Mouse (Mus musculus) midbrain, embryonic 12.5 days (tissue): Measurements from ENCODE around the gene Ift46. TPM values are rescaled to one million over a fixed set of nuclear protein-coding genes. Genes with fewer than 3 reads are reported as not detected.

Source experiments
- ATAC-seq: fragments of 200-750 bp; cut with Nextera tagmentation; 2 replicates; pipeline ENCODE4 v1.8.0; 2017; ENCODE audit warnings: low read depth, moderate TSS enrichment, moderate library complexity; ENCODE audit not compliant: low FRiP score
- H3K27ac ChIP-seq: fragments of 300-500 bp; sonication (generic); replicated peaks from 2 replicates; pipeline ENCODE4 v1.5.1; 2016; ENCODE audit warnings: mild to moderate bottlenecking
- H3K27me3 ChIP-seq: fragments of 300-500 bp; sonication (generic); 2 replicates; pipeline ENCODE4 v1.6.1; 2016; ENCODE audit warnings: mild to moderate bottlenecking
- H3K36me3 ChIP-seq: fragments of 300-500 bp; sonication (generic); 2 replicates; pipeline ENCODE4 v1.6.1; 2016
- H3K4me1 ChIP-seq: fragments of 300-500 bp; sonication (generic); 2 replicates; pipeline ENCODE4 v1.6.1; 2016
- H3K4me2 ChIP-seq: fragments of 300-500 bp; sonication (generic); replicated peaks from 2 replicates; pipeline ENCODE4 v1.6.1; 2016; ENCODE audit warnings: mild to moderate bottlenecking, moderate library complexity
- H3K4me3 ChIP-seq: fragments of 300-500 bp; sonication (generic); 2 replicates; pipeline ENCODE4 v1.5.1; 2016; ENCODE audit warnings: mild to moderate bottlenecking
- H3K9ac ChIP-seq: fragments of 300-500 bp; sonication (generic); replicated peaks from 2 replicates; pipeline ENCODE4 v1.6.1; 2016; ENCODE audit warnings: mild to moderate bottlenecking, moderate library complexity
- H3K9me3 ChIP-seq: fragments of 300-500 bp; sonication (generic); 2 replicates; pipeline ENCODE4 v1.6.1; 2016; ENCODE audit warnings: mild to moderate bottlenecking
- WGBS: fragments of 180-500 bp; shearing (Covaris S2); methylation state at CpG from one replicate; pipeline ENCODE4 v1.1.7; 2016; 5-methylcytosine and 5-hydroxymethylcytosine counted together
- polyA plus RNA-seq: library from polyadenylated mRNA; unstranded; fragments of >200 nt; fragmentation: Nextera tagmentation; extraction: Ambion mirVana; gene quantifications from 2 replicates; pipeline ENCODE4 v1.2.1, GENCODE M21; 2016

Ift46 gene
- polyA plus RNA-seq, 1 experiment from 2014 or later = 156 TPM

DNA sequence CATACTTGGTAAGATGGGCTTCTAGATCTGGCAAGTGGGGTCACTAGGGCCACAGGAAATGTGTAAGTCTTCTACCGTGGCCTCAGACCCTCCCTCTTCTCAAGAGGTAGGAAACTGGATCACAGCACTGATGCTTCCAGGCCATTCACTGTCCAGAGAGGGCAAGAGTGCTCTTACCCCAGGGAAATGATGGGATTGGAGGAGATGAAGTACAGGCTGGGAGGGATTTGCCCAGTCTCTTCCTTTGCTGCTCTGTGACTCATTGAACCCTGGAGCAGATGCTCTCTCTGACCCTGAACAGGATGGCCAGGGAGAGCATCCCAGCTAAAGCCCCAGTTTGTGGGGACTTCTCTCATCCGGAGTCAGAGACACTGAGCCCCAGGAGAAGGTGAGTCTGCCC, 43.0 kb upstream of the Ift46 start:
- H3K36me3 ChIP-seq = no peaks in the 10 kb centered on the region
- peak overlapping the region; percentile 11; the same call in 1 of the 2 replicates for H3K27ac ChIP-seq
- no peak overlapping the region for H3K4me2 ChIP-seq
- WGBS = 43% methylated on average over 2 of the region's 2 CpGs
- H3K27me3 ChIP-seq = peaks cover 3% of the 10 kb centered on the region; the same call in 1 of the 2 replicates
- no peak overlapping the region for H3K9ac ChIP-seq
- no peaks in the 10 kb centered on the region for H3K9me3 ChIP-seq
- H3K4me3 ChIP-seq = no peak overlapping the region
- H3K4me1 ChIP-seq = peaks cover 68% of the 10 kb centered on the region
- ATAC-seq = no peak

GRCm38 (mm10) chr9:44726431-44727146, 41.1 kb upstream of the Ift46 start:
- no peak for ATAC-seq

GRCm38 (mm10) chr9:44727441-44727840, 40.3 kb upstream of the Ift46 start:
- H3K9me3 ChIP-seq = no peaks in the 10 kb centered on the region
- no peak for ATAC-seq
- no peak overlapping the region for H3K4me3 ChIP-seq
- no peak overlapping the region for H3K9ac ChIP-seq
- H3K4me2 ChIP-seq = no peak overlapping the region
- no peaks in the 10 kb centered on the region for H3K36me3 ChIP-seq
- H3K4me1 ChIP-seq = peaks cover 48% of the 10 kb centered on the region
- peaks cover 7% of the 10 kb centered on the region for H3K27me3 ChIP-seq
- 51% methylated on average over 5 of the region's 5 CpGs for WGBS
- peak overlapping the region; percentile 15; the same call in 1 of the 2 replicates for H3K27ac ChIP-seq

More at GRCm38 (mm10) chr9:44726431-44727146, 41.1 kb upstream of the Ift46 start:
- peaks cover 56% of the 10 kb centered on the region for H3K4me1 ChIP-seq
- peaks cover 3% of the 10 kb centered on the region; the same call in 1 of the 2 replicates for H3K27me3 ChIP-seq
- H3K4me2 ChIP-seq = no peak overlapping the region
- 41% methylated on average over 10 of the region's 10 CpGs for WGBS
- 0 out of 2 replicates have a peak overlapping the region, but pooled peaks have one; percentile 37 for H3K9ac ChIP-seq
- no peaks in the 10 kb centered on the region for H3K36me3 ChIP-seq
- no peak overlapping the region for H3K4me3 ChIP-seq
- no peaks in the 10 kb centered on the region for H3K9me3 ChIP-seq
- H3K27ac ChIP-seq = peak overlapping the region; percentile 49; the same call in 1 of the 2 replicates

DNA sequence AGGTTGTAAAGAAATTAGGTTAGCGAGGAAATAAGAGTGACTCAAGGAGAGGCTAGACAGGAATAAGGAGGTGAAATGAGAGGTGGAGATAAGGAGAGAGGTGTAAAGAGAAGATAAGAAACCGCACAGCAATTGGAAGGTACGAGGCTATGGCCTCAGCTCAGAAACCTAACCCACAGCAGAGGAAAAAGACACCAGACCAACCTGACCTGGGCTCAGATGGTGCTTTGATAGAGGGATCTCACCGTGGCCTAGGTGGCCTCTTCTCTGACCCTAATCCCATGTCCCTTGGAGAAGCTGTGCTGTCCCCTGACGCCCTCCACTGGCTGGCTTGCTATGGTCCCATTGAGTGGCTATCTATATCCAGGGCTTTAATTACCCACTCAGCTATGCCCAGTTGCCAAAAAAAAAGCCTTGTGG, 35.6 kb upstream of the Ift46 start:
- Histone ChIP-seq H3K4me3 (no peak overlapping the region), H3K4me2 (no peak overlapping the region), H3K4me1 (peaks cover 24% of the 10 kb centered on the region), H3K27ac (no peak overlapping the region), H3K9me3 (no peaks in the 10 kb centered on the region), H3K36me3 (no peaks in the 10 kb centered on the region), H3K27me3 (peaks cover 41% of the 10 kb centered on the region), H3K9ac (no peak overlapping the region)
- 64% methylated on average over 5 of the region's 5 CpGs for WGBS
- no peak for ATAC-seq

DNA sequence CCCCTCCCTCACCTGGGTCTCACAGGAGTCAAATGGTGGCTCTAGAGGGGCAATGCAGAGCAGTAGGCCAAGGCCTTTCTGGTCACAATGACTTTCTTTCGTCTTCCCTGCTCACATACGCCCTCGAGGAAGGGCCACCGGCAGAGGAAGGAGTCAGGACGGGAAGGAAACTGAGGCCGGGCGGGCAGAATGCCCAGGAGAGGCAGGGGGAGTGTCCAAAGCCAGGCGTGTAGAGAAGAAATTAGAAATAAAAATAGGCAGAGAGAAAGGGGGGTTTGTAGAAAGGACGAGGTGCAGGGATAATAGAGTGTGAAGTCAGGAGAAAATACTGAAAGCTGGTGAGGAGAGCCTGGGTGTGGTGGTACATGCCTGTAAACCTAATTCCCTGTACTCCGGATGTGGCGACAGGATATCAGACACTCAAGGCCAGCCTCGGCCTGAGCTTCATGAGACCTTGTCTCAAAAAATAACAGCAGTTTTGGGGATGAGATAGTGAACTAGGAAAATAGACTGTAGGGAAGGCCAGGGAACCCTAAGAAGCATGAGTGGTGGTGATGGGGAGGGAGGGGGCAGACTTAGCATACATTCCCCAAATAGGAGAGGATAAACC, 34.7 kb upstream of the Ift46 start:
- Histone ChIP-seq H3K36me3 (no peaks in the 10 kb centered on the region), H3K9me3 (no peaks in the 10 kb centered on the region), H3K4me3 (peak overlapping the region; percentile 61), H3K9ac (peak overlapping the region; percentile 68), H3K27ac (0 out of 2 replicates have a peak overlapping the region, but pooled peaks have one; percentile 42), H3K4me2 (peak overlapping the region; percentile 100), H3K4me1 (peaks cover 23% of the 10 kb centered on the region), H3K27me3 (peaks cover 41% of the 10 kb centered on the region)
- ATAC-seq = no peak
- WGBS = 56% methylated on average over 12 of the region's 12 CpGs

GRCm38 (mm10) chr9:44733671-44734523, 33.8 kb upstream of the Ift46 start:
- H3K9ac ChIP-seq = peak overlapping the region; percentile 68
- ATAC-seq = peak; percentile 55
- peaks cover 41% of the 10 kb centered on the region for H3K27me3 ChIP-seq
- H3K36me3 ChIP-seq = no peaks in the 10 kb centered on the region
- H3K27ac ChIP-seq = peak overlapping the region; percentile 42; the same call in 1 of the 2 replicates
- H3K4me1 ChIP-seq = peaks cover 23% of the 10 kb centered on the region
- no peaks in the 10 kb centered on the region for H3K9me3 ChIP-seq
- under 1% methylated on average over 77 of the region's 79 CpGs for WGBS
- H3K4me3 ChIP-seq = peak overlapping the region; percentile 61
- peak overlapping the region; percentile 100 for H3K4me2 ChIP-seq

DNA sequence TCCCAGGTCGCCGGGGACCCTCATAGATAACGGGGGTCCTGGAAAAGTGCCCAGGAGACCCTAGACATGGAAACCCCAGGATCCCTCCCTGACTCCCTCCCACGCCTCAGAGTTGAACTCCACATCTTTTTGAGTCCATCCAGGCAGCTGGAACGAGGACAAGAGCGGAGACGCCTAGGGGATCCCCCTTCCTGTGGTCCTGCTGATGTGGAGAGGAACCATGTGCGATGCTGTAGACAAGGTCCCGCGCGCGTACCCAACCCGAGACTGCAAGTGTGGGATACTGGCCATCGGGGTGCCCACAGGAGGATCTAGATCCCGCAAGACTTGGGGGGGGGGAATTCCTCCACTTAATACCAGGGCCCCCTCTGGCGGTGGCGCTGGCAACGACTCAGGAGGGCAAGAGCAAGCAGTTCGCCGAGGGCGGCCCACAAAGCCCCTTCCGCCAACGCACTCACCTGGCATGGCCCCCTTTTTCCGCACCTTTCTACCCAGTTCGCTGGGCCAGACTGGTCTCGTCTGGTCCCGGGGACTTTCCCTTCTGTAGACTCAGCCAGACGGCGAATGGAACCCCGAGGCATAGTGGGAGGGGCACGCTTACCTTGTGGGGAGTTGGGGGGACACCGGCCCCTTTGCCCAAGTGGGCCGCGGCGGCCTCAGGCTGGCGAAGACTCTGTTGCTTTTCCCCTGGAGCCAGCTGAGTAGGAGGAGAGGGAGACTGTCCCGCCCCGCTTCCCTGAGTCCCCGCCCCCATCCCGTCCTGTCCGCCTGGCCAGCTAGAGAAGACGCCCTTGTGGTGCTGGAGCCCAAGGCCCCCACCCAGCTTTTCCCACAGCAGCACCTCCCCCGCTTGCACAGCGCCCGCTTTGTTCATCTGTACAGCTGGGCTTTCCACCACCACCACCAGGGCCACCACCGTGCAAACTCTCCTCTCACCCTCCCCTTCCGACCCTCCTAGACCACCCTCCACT, 32.9 kb upstream of the Ift46 start, which contains the start of gene Phldb1:
Gene Phldb1 (minus strand): TSS at position 675 of the 971 bp plus-strand sequence.
- Histone ChIP-seq H3K27ac (peak within 1 kb of the TSS; percentile 42; the same call in 1 of the 2 replicates), H3K9ac (peak within 1 kb of the TSS; percentile 68), H3K4me1 (peaks cover 23% of the 10 kb centered on the region), H3K4me2 (peak within 1 kb of the TSS; percentile 100), H3K36me3 (no peaks in the 10 kb centered on the region), H3K9me3 (no peaks in the 10 kb centered on the region), H3K4me3 (peak within 1 kb of the TSS; percentile 61), H3K27me3 (peaks cover 41% of the 10 kb centered on the region)
- under 1% methylated on average over 47 of the region's 47 CpGs for whole genome bisulfite sequencing
- peak; percentile 82 for ATAC-seq

DNA sequence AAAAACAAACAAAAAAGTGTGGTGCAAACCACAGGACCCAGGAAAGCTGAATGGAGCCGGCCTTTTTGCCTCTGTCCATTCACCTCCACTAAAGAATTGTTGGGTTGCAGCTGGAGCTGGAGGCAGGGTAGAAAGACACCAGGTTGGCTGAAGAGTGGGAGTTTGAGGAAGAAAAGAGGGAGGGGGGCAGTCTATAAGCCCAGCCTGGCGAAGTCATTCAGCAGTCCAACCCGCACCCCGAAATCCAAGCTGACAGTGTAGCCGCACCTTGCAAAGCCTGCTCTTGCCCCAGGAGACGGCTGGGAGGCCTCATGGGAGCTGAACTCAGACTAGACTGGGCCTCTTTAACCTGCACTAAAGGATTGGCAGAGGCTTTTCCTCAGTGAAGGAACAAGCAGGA, 31.8 kb upstream of the Ift46 start:
- H3K9me3 ChIP-seq = no peaks in the 10 kb centered on the region
- no peak overlapping the region for H3K4me2 ChIP-seq
- peaks cover 41% of the 10 kb centered on the region for H3K27me3 ChIP-seq
- H3K4me1 ChIP-seq = peaks cover 23% of the 10 kb centered on the region
- H3K9ac ChIP-seq = no peak overlapping the region
- no peak for ATAC-seq
- 75% methylated on average over 6 of the region's 6 CpGs for WGBS
- H3K4me3 ChIP-seq = no peak overlapping the region
- no peak overlapping the region for H3K27ac ChIP-seq
- H3K36me3 ChIP-seq = 0 out of 2 replicates have a peak, but pooled peaks cover 3% of the 10 kb centered on the region

DNA sequence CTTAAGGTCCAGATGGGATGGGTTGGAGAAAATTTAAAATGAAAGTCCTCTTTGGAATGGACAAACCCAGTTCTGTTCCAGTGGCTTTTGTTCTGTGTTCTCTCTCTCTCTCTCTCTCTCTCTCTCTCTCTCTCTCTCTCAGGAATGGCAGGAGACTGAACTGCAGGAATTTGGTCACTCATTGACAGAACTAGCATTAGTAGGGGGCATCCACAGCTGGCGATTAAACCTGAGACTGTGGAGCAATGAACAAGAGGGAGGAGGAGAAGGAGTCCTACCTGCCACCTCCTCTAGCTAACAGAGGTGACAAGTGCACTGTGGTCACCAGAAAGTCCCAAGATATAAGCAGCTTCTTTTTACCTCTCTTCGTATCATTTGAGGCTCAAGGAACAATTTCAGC, 31.4 kb upstream of the Ift46 start:
- no peak overlapping the region for H3K27ac ChIP-seq
- peaks cover 41% of the 10 kb centered on the region for H3K27me3 ChIP-seq
- no peak for ATAC-seq
- H3K4me1 ChIP-seq = peaks cover 23% of the 10 kb centered on the region
- H3K9me3 ChIP-seq = no peaks in the 10 kb centered on the region
- 75% methylated on average over 2 of the region's 2 CpGs for WGBS
- 0 out of 2 replicates have a peak, but pooled peaks cover 7% of the 10 kb centered on the region for H3K36me3 ChIP-seq
- no peak overlapping the region for H3K9ac ChIP-seq
- H3K4me2 ChIP-seq = no peak overlapping the region
- H3K4me3 ChIP-seq = no peak overlapping the region

DNA sequence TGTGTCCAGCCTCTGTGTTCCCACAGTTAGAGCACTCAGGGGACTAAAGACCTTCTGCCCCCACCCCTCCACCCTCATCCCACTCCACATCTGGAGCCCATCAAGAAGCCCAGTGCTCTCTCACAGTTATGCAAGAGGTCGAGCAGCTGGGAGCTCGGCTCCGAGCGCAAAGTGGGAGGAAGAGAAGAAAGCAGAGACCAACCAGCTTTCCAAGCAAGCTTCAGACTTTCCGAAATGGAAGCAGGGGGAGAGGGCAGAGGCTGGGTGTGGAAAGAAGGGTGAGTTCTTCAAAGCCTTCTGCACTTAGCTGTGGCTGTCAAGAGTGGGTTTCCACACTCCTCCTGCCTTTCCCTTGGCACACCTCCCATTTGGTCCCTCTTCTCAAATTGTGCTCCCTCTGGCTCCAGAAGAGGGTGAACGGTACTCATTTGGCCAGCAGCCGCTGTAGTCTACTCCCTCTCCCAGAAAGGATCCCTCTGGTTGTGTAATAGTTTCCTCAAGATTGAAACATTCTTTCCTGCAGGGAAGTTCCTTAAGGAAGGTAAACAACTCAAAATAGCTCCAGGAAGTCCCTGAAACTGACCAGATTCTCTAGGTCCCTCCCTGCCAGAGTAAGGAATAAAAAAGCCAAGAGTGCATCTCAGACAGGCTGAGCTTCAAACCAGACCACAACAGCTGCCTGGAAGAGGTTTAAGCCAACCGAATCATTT, 30.3 kb upstream of the Ift46 start:
- WGBS = 67% methylated on average over 7 of the region's 8 CpGs
- no peak overlapping the region for H3K9ac ChIP-seq
- H3K36me3 ChIP-seq = peaks cover 10% of the 10 kb centered on the region; the same call in 1 of the 2 replicates
- H3K27ac ChIP-seq = no peak overlapping the region
- H3K27me3 ChIP-seq = peaks cover 38% of the 10 kb centered on the region
- H3K4me3 ChIP-seq = no peak overlapping the region
- no peak for ATAC-seq
- no peak overlapping the region for H3K4me2 ChIP-seq
- H3K9me3 ChIP-seq = no peaks in the 10 kb centered on the region
- H3K4me1 ChIP-seq = peaks cover 23% of the 10 kb centered on the region
